In genomic region chr17:50753356-50754138, GRCm38 (mm10) we compare ENCODE assay signal across 12 mouse cellular contexts.
DNase-seq lines count a peak whose midpoint lies in the region; ATAC-seq and TF ChIP-seq lines count a peak whose summit lies in the region.
"Had no signal": no experiment of that assay in that cellular context is flagged by ENCODE, and none has a peak within 500 bp of the region (broad histone marks: within the 10 kb centered on the region; RNA-seq: fewer than 3 reads in every experiment).

No protein-coding gene starts in this region.

- no peak overlapping the region for H3K9ac ChIP-seq in lung, embryonic 14.5 days
- no peak overlapping the region for H3K9ac ChIP-seq in heart, embryonic 13.5 days
- H3K9ac ChIP-seq in intestine, postnatal 0 days (ENCODE audit: low read depth, low read length), result no peak overlapping the region
- H3K9ac ChIP-seq: forebrain, embryonic 13.5 days; liver, embryonic 15.5 days had no signal

- H3K4me2 ChIP-seq in lung, embryonic 14.5 days, result no peak overlapping the region
- H3K4me2 ChIP-seq in heart, embryonic 13.5 days, result peak overlapping the region; percentile 49
- peak overlapping the region; percentile 10; the same call in 1 of the 2 replicates for H3K4me2 ChIP-seq in intestine, postnatal 0 days (replicated peaks; ENCODE audit: low read depth)
- H3K4me2 ChIP-seq: forebrain, embryonic 13.5 days; liver, embryonic 15.5 days had no signal

- intact Hi-C loops in gastrocnemius, postnatal 14 days (cut with DNase I; ENCODE audit: low total_unique reads), result no loop called here
- intact Hi-C loops in gastrocnemius, postnatal 36 days (cut with DNase I), result no loop called here

- H3K9me3 ChIP-seq in lung, embryonic 14.5 days (ENCODE audit: low read depth, low read length), result no peaks in the 10 kb centered on the region
- no peaks in the 10 kb centered on the region for H3K9me3 ChIP-seq in heart, embryonic 13.5 days
- no peaks in the 10 kb centered on the region for H3K9me3 ChIP-seq in intestine, postnatal 0 days (ENCODE audit: control insufficient read depth)
- H3K9me3 ChIP-seq: forebrain, embryonic 13.5 days; liver, embryonic 15.5 days had no signal

- H3K27me3 ChIP-seq in lung, embryonic 14.5 days (ENCODE audit: insufficient read depth, low read length), result no peaks in the 10 kb centered on the region
- H3K27me3 ChIP-seq in heart, embryonic 13.5 days (replicated peaks), result no peaks in the 10 kb centered on the region
- H3K27me3 ChIP-seq in intestine, postnatal 0 days (replicated peaks; ENCODE audit: control insufficient read depth, insufficient read depth, low read length), result no peaks in the 10 kb centered on the region
- H3K27me3 ChIP-seq: forebrain, embryonic 13.5 days; liver, embryonic 15.5 days had no signal

- H3K27ac ChIP-seq in lung, embryonic 14.5 days (ENCODE audit: low read depth), result no peak overlapping the region
- H3K27ac ChIP-seq in heart, embryonic 13.5 days (replicated peaks), result peak overlapping the region; percentile 24
- H3K27ac ChIP-seq in intestine, postnatal 0 days (ENCODE audit: low read depth, low read length), result no peak overlapping the region
- H3K27ac ChIP-seq: forebrain, embryonic 13.5 days; liver, embryonic 15.5 days had no signal

- WGBS in lung, embryonic 14.5 days, result 44% methylated on average over 9 of the region's 9 CpGs
- 21% methylated on average over 9 of the region's 9 CpGs for WGBS in heart, embryonic 13.5 days
- WGBS in intestine, postnatal 0 days, result 36% methylated on average over 9 of the region's 9 CpGs

- H3K4me1 ChIP-seq in lung, embryonic 14.5 days (ENCODE audit: insufficient read depth), result no peaks in the 10 kb centered on the region
- peaks cover 16% of the 10 kb centered on the region for H3K4me1 ChIP-seq in heart, embryonic 13.5 days
- no peaks in the 10 kb centered on the region for H3K4me1 ChIP-seq in intestine, postnatal 0 days (replicated peaks; ENCODE audit: control insufficient read depth, insufficient read depth, low read length)
- H3K4me1 ChIP-seq: forebrain, embryonic 13.5 days; liver, embryonic 15.5 days had no signal

- no peak for TF ChIP-seq CTCF in lung, embryonic 14.5 days (IDR thresholded peaks at IDR 0.05; ENCODE audit: low read depth)
- no peak for TF ChIP-seq CTCF in intestine, postnatal 0 days (IDR thresholded peaks at IDR 0.05; ENCODE audit: low read depth)

- peak; percentile 24 for DNase-seq in gastrocnemius, postnatal 14 days
- DNase-seq in gastrocnemius, postnatal 36 days, result no peak
- peak; percentile 17 for DNase-seq in lung, embryonic 14.5 days
- DNase-seq in lung, postnatal 10 days, result no peak
- DNase-seq in c-Kit-positive CD71-positive TER-119-positive erythroid progenitor cells, embryonic 14.5 days (ENCODE audit: low spot score), result no peak
- DNase-seq: thymus, postnatal 36 days had no signal

- H3K4me3 ChIP-seq in lung, embryonic 14.5 days (ENCODE audit: low read depth, low read length), result no peak overlapping the region
- H3K4me3 ChIP-seq in heart, embryonic 13.5 days, result no peak overlapping the region
- no peak overlapping the region for H3K4me3 ChIP-seq in intestine, postnatal 0 days (ENCODE audit: low read depth, low read length)
- H3K4me3 ChIP-seq: forebrain, embryonic 13.5 days; liver, embryonic 15.5 days had no signal

- H3K36me3 ChIP-seq in lung, embryonic 14.5 days (ENCODE audit: insufficient read depth), result no peaks in the 10 kb centered on the region
- H3K36me3 ChIP-seq in heart, embryonic 13.5 days, result peaks cover 8% of the 10 kb centered on the region
- peaks cover 9% of the 10 kb centered on the region for H3K36me3 ChIP-seq in intestine, postnatal 0 days (ENCODE audit: control insufficient read depth, insufficient read depth)
- H3K36me3 ChIP-seq: liver, embryonic 15.5 days had no signal

- ATAC-seq in lung, embryonic 14.5 days (ENCODE audit: insufficient read depth), result no peak
- no peak for ATAC-seq in heart, embryonic 13.5 days (ENCODE audit: extremely low read depth, insufficient number of reproducible peaks, low FRiP score, low TSS enrichment)
- ATAC-seq in intestine, postnatal 0 days, result peak; percentile 59; the same call in 1 of the 2 replicates
- ATAC-seq: activated CD4-positive, CD25-positive, alpha-beta regulatory T cell, adult 4 months; forebrain, embryonic 13.5 days; hindbrain, embryonic 16.5 days had no signal

Comparison
In these comparisons a context has a peak if more than half of its experiments do, and no peak if none do; other contexts are left out.
1. DNase-seq: peak in gastrocnemius, postnatal 14 days (single experiment) and lung, embryonic 14.5 days (single experiment); none in gastrocnemius, postnatal 36 days (0 of 2), lung, postnatal 10 days (single experiment) and c-Kit-positive CD71-positive TER-119-positive erythroid progenitor cells, embryonic 14.5 days (single experiment).